Mouse (Mus musculus) limb, embryonic 11.5 days (tissue): ENCODE measurements around the gene Folr1. TPM values are rescaled to one million over a fixed set of nuclear protein-coding genes. Genes with fewer than 3 reads are reported as not detected.

Experiments
- ATAC-seq: fragments of 200-750 bp; cut with Nextera tagmentation; 2 replicates; pipeline ENCODE4 v1.8.0; 2017; ENCODE audit warnings: low read depth; ENCODE audit not compliant: insufficient number of reproducible peaks, low FRiP score, low TSS enrichment
- DNase-seq: peaks from one replicate; pipeline ENCODE4 v3.0.0-alpha.2; 2015; ENCODE audit warnings: low spot score
- H3K27ac ChIP-seq: fragments of 300-500 bp; sonication (generic); replicated peaks from 2 replicates; pipeline ENCODE4 v1.5.1; 2014; ENCODE audit warnings: low read depth, mild to moderate bottlenecking, low read length
- H3K27me3 ChIP-seq: fragments of 300-500 bp; sonication (generic); 2 replicates; pipeline ENCODE4 v1.6.1; 2014; ENCODE audit warnings: mild to moderate bottlenecking, low read length, mixed read lengths; ENCODE audit not compliant: control insufficient read depth, insufficient read depth
- H3K36me3 ChIP-seq: fragments of 300-500 bp; sonication (generic); 2 replicates; pipeline ENCODE4 v1.6.1; 2014; ENCODE audit warnings: mild to moderate bottlenecking, low read length, moderate library complexity, mixed read lengths; ENCODE audit not compliant: control insufficient read depth, insufficient read depth
- H3K4me1 ChIP-seq: fragments of 300-500 bp; sonication (generic); 2 replicates; pipeline ENCODE4 v1.6.1; 2014; ENCODE audit warnings: low read length, mixed read lengths; ENCODE audit not compliant: control insufficient read depth, insufficient read depth
- H3K4me2 ChIP-seq: fragments of 300-500 bp; sonication (generic); 2 replicates; pipeline ENCODE4 v1.6.1; 2014; ENCODE audit warnings: low read depth, mild to moderate bottlenecking, moderate library complexity; ENCODE audit not compliant: severe bottlenecking
- H3K4me3 ChIP-seq: fragments of 300-500 bp; sonication (generic); 2 replicates; pipeline ENCODE4 v1.5.1; 2014; ENCODE audit warnings: low read depth, low read length
- H3K9ac ChIP-seq: fragments of 300-500 bp; sonication (generic); 2 replicates; pipeline ENCODE4 v1.6.1; 2014; ENCODE audit warnings: mild to moderate bottlenecking, low read length
- H3K9me3 ChIP-seq: fragments of 300-500 bp; sonication (generic); 2 replicates; pipeline ENCODE4 v1.6.1; 2016; ENCODE audit warnings: low read length; ENCODE audit not compliant: control insufficient read depth
- WGBS: fragments of 180-500 bp; shearing (Covaris S2); extraction: QIAGEN DNeasy Blood & Tissue Kit; methylation state at CpG from one replicate; pipeline ENCODE4 v1.1.7; 2014; 5-methylcytosine and 5-hydroxymethylcytosine counted together
- polyA plus RNA-seq: library from polyadenylated mRNA; unstranded; fragments of >200 nt; fragmentation: Nextera tagmentation; extraction: Ambion mirVana; gene quantifications from 2 replicates; pipeline ENCODE4 v1.2.1, GENCODE M21; 2014

Folr1 gene
- polyA plus RNA-seq, 1 experiment from 2014 or later, result not detected

GRCm38 (mm10) chr7:101863415-101863814, 7.2 kb downstream of the Folr1 start, which contains the start of gene Anapc15:
TSS of gene Anapc15 (plus strand) at chr7:101863715.
- WGBS, result 78% methylated on average over 3 of the region's 3 CpGs

GRCm38 (mm10) chr7:101862291-101862690, 8.3 kb downstream of the Folr1 start:
- no peak for ATAC-seq

More at GRCm38 (mm10) chr7:101863415-101863814, 7.2 kb downstream of the Folr1 start, which contains the start of gene Anapc15:
- Histone ChIP-seq H3K4me3 (no peak within 1 kb of the TSS), H3K9ac (no peak within 1 kb of the TSS), H3K27ac (no peak within 1 kb of the TSS), H3K36me3 (no peaks in the 10 kb centered on the region), H3K4me1 (no peaks in the 10 kb centered on the region), H3K27me3 (no peaks in the 10 kb centered on the region), H3K9me3 (no peaks in the 10 kb centered on the region), H3K4me2 (no peak within 1 kb of the TSS)
- ATAC-seq, result no peak
- DNase-seq, result no peak

GRCm38 (mm10) chr7:101860978-101861377, 9.6 kb downstream of the Folr1 start:
- Histone ChIP-seq H3K4me3 (no peak overlapping the region), H3K27me3 (no peaks in the 10 kb centered on the region), H3K36me3 (no peaks in the 10 kb centered on the region), H3K4me2 (no peak overlapping the region), H3K4me1 (no peaks in the 10 kb centered on the region), H3K27ac (no peak overlapping the region), H3K9ac (no peak overlapping the region), H3K9me3 (no peaks in the 10 kb centered on the region)
- no peak for DNase-seq
- no peak for ATAC-seq

More at GRCm38 (mm10) chr7:101862291-101862690, 8.3 kb downstream of the Folr1 start:
- WGBS, result 72% methylated on average over 3 of the region's 3 CpGs
- DNase-seq, result no peak
- Histone ChIP-seq H3K4me2 (no peak overlapping the region), H3K27me3 (no peaks in the 10 kb centered on the region), H3K4me1 (no peaks in the 10 kb centered on the region), H3K9ac (no peak overlapping the region), H3K27ac (no peak overlapping the region), H3K4me3 (no peak overlapping the region), H3K9me3 (no peaks in the 10 kb centered on the region), H3K36me3 (no peaks in the 10 kb centered on the region)

GRCm38 (mm10) chr7:101858362-101858761, 12.2 kb downstream of the Folr1 start:
- DNase-seq, result no peak
- H3K27me3 ChIP-seq, result no peaks in the 10 kb centered on the region
- no peaks in the 10 kb centered on the region for H3K9me3 ChIP-seq
- no peak overlapping the region for H3K9ac ChIP-seq
- WGBS, result 76% methylated on average over 9 of the region's 9 CpGs
- no peaks in the 10 kb centered on the region for H3K4me1 ChIP-seq
- no peak overlapping the region for H3K27ac ChIP-seq
- no peaks in the 10 kb centered on the region for H3K36me3 ChIP-seq
- H3K4me2 ChIP-seq, result no peak overlapping the region
- ATAC-seq, result no peak
- no peak overlapping the region for H3K4me3 ChIP-seq

GRCm38 (mm10) chr7:101857094-101857493, 13.5 kb downstream of the Folr1 start, which contains the start of gene Folr2:
TSS of gene Folr2 (minus strand) at chr7:101857194.
- H3K4me1 ChIP-seq, result no peaks in the 10 kb centered on the region
- H3K9ac ChIP-seq, result no peak within 1 kb of the TSS
- WGBS, result 93% methylated on average over 4 of the region's 4 CpGs
- H3K9me3 ChIP-seq, result no peaks in the 10 kb centered on the region
- H3K36me3 ChIP-seq, result no peaks in the 10 kb centered on the region
- H3K27ac ChIP-seq, result no peak within 1 kb of the TSS
- H3K4me2 ChIP-seq, result no peak within 1 kb of the TSS
- DNase-seq (no peak), ATAC-seq (no peak)
- no peaks in the 10 kb centered on the region for H3K27me3 ChIP-seq
- no peak within 1 kb of the TSS for H3K4me3 ChIP-seq

GRCm38 (mm10) chr7:101853816-101854215, 16.8 kb downstream of the Folr1 start:
- Histone ChIP-seq H3K36me3 (no peaks in the 10 kb centered on the region), H3K4me2 (no peak overlapping the region), H3K9ac (no peak overlapping the region), H3K27me3 (no peaks in the 10 kb centered on the region), H3K9me3 (no peaks in the 10 kb centered on the region), H3K27ac (no peak overlapping the region), H3K4me3 (no peak overlapping the region), H3K4me1 (no peaks in the 10 kb centered on the region)
- no peak for DNase-seq
- WGBS, result 83% methylated on average over 2 of the region's 2 CpGs
- no peak for ATAC-seq

GRCm38 (mm10) chr7:101852846-101853245, 17.7 kb downstream of the Folr1 start:
- Histone ChIP-seq H3K27me3 (no peaks in the 10 kb centered on the region), H3K36me3 (no peaks in the 10 kb centered on the region), H3K4me1 (no peaks in the 10 kb centered on the region), H3K4me2 (no peak overlapping the region), H3K27ac (no peak overlapping the region), H3K4me3 (no peak overlapping the region), H3K9ac (no peak overlapping the region), H3K9me3 (no peaks in the 10 kb centered on the region)
- ATAC-seq (no peak), DNase-seq (no peak)
- 86% methylated on average over 6 of the region's 6 CpGs for WGBS

GRCm38 (mm10) chr7:101851689-101852088, 18.9 kb downstream of the Folr1 start:
- ATAC-seq, result no peak
- Histone ChIP-seq H3K27ac (no peak overlapping the region), H3K4me1 (no peaks in the 10 kb centered on the region), H3K9me3 (no peaks in the 10 kb centered on the region), H3K27me3 (no peaks in the 10 kb centered on the region), H3K9ac (no peak overlapping the region), H3K4me3 (no peak overlapping the region), H3K4me2 (no peak overlapping the region), H3K36me3 (no peaks in the 10 kb centered on the region)
- no peak for DNase-seq
- 87% methylated on average over 6 of the region's 6 CpGs for WGBS

GRCm38 (mm10) chr7:101847934-101848333, 22.7 kb downstream of the Folr1 start:
- ATAC-seq (no peak), DNase-seq (no peak)
- Histone ChIP-seq H3K9ac (no peak overlapping the region), H3K4me2 (no peak overlapping the region), H3K9me3 (no peaks in the 10 kb centered on the region), H3K27ac (no peak overlapping the region), H3K4me1 (no peaks in the 10 kb centered on the region), H3K4me3 (no peak overlapping the region), H3K36me3 (no peaks in the 10 kb centered on the region), H3K27me3 (no peaks in the 10 kb centered on the region)
- 92% methylated on average over 1 of the region's 1 CpGs for WGBS
